Mouse (Mus musculus) kidney, postnatal 0 days (tissue): ENCODE measurements around the gene Dpp9. TPM values are rescaled to one million over a fixed set of nuclear protein-coding genes. Genes with fewer than 3 reads are reported as not detected.
A peak's percentile ranks its signal among the peaks of the same experiment; 100 is the strongest.

Source experiments
- ATAC-seq: fragments of 200-750 bp; cut with Nextera tagmentation; replicated peaks from 2 replicates; pipeline ENCODE4 v1.8.0; 2017; ENCODE audit warnings: low read depth, moderate number of reproducible peaks, moderate TSS enrichment, moderate library complexity; ENCODE audit not compliant: low FRiP score
- DNase-seq: peaks from one replicate; pipeline ENCODE4 v3.0.0-alpha.2; 2016; ENCODE audit warnings: low spot score
- H3K27ac ChIP-seq: fragments of 300-500 bp; sonication (generic); 2 replicates; pipeline ENCODE4 v1.5.1; 2014; ENCODE audit warnings: mild to moderate bottlenecking
- H3K27me3 ChIP-seq: fragments of 300-500 bp; sonication (generic); 2 replicates; pipeline ENCODE4 v1.6.1; 2014; ENCODE audit warnings: low read length, mixed read lengths; ENCODE audit not compliant: insufficient read depth
- H3K36me3 ChIP-seq: fragments of 300-500 bp; sonication (generic); 2 replicates; pipeline ENCODE4 v1.6.1; 2014; ENCODE audit warnings: low read length, mixed read lengths; ENCODE audit not compliant: insufficient read depth
- H3K4me1 ChIP-seq: fragments of 300-500 bp; sonication (generic); replicated peaks from 2 replicates; pipeline ENCODE4 v1.6.1; 2014; ENCODE audit warnings: antibody characterized with exemption, low read length, mixed read lengths; ENCODE audit not compliant: insufficient read depth
- H3K4me2 ChIP-seq: fragments of 300-500 bp; sonication (generic); 2 replicates; pipeline ENCODE4 v1.6.1; 2014; ENCODE audit warnings: mild to moderate bottlenecking, low read length, moderate library complexity, mixed read lengths
- H3K4me3 ChIP-seq: fragments of 300-500 bp; sonication (generic); replicated peaks from 2 replicates; pipeline ENCODE4 v1.5.1; 2014; ENCODE audit warnings: low read depth, low read length
- H3K9ac ChIP-seq: fragments of 300-500 bp; sonication (generic); 2 replicates; pipeline ENCODE4 v1.6.1; 2014; ENCODE audit warnings: low read depth, low read length
- H3K9me3 ChIP-seq: fragments of 300-500 bp; sonication (generic); replicated peaks from 2 replicates; pipeline ENCODE4 v1.6.1; 2016; ENCODE audit warnings: low read length, inconsistent platforms, mixed read lengths
- CTCF ChIP-seq: IDR thresholded peaks from 2 replicates; pipeline ENCODE4 v1.5.1; 2016; ENCODE audit warnings: antibody characterized with exemption, low read depth, mild to moderate bottlenecking, moderate library complexity
- WGBS: fragments of 180-500 bp; shearing (Covaris S2); extraction: QIAGEN DNeasy Blood & Tissue Kit; methylation state at CpG from one replicate; pipeline ENCODE4 v1.1.7; 2014; 5-methylcytosine and 5-hydroxymethylcytosine counted together
- polyA plus RNA-seq: library from polyadenylated mRNA; unstranded; fragments of >200 nt; fragmentation: Nextera tagmentation; extraction: Ambion mirVana; gene quantifications from 2 replicates; pipeline ENCODE4 v1.2.1, GENCODE M21; 2015

Dpp9 gene
- polyA plus RNA-seq, 1 experiment from 2014 or later = 22.1 TPM

DNA sequence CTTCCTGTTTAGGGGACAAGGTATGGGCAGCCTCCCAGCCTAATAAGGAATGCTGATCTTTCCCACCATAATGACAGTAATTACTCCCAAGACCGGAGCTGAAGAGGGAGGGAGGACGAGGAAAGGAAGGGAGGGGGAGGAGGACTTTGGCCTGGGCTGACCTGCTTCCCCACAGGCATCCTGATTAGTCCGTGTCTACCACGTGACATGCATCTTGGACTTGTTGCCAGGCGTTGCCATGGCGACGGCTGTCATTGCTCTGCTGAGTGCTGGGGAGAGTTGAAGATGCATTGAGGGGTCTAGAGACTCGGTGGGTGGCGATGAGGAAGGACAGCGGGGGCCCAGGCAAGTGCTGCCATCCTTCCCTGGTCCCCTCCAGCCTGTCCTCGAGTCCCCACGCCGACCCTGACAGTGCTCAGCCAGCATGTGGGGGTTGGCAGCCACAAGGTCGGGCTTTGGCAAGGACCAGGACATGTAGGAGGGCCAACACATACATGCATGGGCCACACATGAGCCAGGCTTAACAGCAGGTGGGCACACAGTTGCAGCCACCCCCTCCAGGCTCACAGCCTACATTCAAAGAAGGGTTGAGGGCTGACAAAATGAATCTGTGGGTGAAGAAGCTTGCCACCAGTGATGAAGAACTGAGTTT, 15.2 kb upstream of the Dpp9 start:
- H3K4me2 ChIP-seq = no peak overlapping the region
- H3K27me3 ChIP-seq = no peaks in the 10 kb centered on the region
- no peaks in the 10 kb centered on the region for H3K4me1 ChIP-seq
- TF ChIP-seq CTCF = no peak
- no peak overlapping the region for H3K27ac ChIP-seq
- no peaks in the 10 kb centered on the region for H3K36me3 ChIP-seq
- no peak overlapping the region for H3K9ac ChIP-seq
- peak; percentile 92 for ATAC-seq
- H3K4me3 ChIP-seq = no peak overlapping the region
- WGBS = 2% methylated on average over 14 of the region's 14 CpGs
- peak; percentile 67 for DNase-seq
- no peaks in the 10 kb centered on the region for H3K9me3 ChIP-seq

DNA sequence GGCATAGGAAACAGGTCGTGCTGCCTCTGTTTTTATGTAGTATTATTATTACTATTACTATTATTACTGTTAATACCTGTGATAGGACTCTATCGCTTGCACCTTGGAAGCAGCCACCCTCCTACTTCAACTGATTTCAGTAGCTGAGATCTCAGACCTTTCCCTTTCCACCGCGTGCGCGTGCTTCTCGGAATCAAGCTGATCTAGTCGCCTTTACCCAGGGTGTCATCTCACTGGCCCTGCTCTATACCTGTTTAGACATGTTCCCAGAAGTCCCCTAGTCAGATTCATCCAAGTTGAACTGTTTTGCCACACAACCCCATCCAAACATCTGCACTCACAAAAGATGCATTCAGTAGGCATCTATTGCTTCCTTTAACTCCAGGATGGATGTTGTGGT, 14.7 kb upstream of the Dpp9 start:
- DNase-seq (no peak), ATAC-seq (no peak)
- Histone ChIP-seq H3K9ac (no peak overlapping the region), H3K27me3 (no peaks in the 10 kb centered on the region), H3K4me3 (no peak overlapping the region), H3K27ac (no peak overlapping the region), H3K9me3 (no peaks in the 10 kb centered on the region), H3K36me3 (no peaks in the 10 kb centered on the region), H3K4me2 (no peak overlapping the region), H3K4me1 (no peaks in the 10 kb centered on the region)
- no peak for TF ChIP-seq CTCF
- WGBS = 55% methylated on average over 8 of the region's 8 CpGs

DNA sequence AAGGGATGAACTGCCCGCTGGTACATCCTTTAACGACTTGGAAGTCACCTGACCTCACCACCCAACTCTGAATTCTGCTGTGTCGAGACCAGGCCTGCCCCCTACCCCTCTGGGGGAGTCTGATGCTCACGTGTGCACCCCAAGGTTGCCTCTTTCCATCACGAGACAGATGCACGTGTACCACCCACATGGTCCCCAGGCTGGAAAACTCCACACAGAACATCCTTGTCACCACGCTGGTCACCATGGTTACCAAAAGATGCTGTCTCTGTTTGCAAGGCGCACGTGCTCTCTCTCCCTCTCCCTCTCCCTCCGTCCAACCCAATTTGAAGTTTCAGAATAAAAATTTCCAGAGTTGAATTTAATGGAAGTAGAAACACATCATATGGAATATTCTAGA, 11.2 kb upstream of the Dpp9 start:
- H3K9me3 ChIP-seq = no peaks in the 10 kb centered on the region
- no peak overlapping the region for H3K9ac ChIP-seq
- TF ChIP-seq CTCF = no peak
- H3K27ac ChIP-seq = no peak overlapping the region
- no peaks in the 10 kb centered on the region for H3K36me3 ChIP-seq
- no peak overlapping the region for H3K4me2 ChIP-seq
- no peak for DNase-seq
- 60% methylated on average over 10 of the region's 10 CpGs for WGBS
- no peaks in the 10 kb centered on the region for H3K27me3 ChIP-seq
- H3K4me3 ChIP-seq = no peak overlapping the region
- no peak for ATAC-seq
- H3K4me1 ChIP-seq = no peaks in the 10 kb centered on the region

GRCm38 (mm10) chr17:56226566-56226965, 7.9 kb upstream of the Dpp9 start:
- TF ChIP-seq CTCF = no peak
- no peaks in the 10 kb centered on the region for H3K27me3 ChIP-seq
- H3K4me3 ChIP-seq = no peak overlapping the region
- 82% methylated on average over 3 of the region's 3 CpGs for WGBS
- H3K9me3 ChIP-seq = no peaks in the 10 kb centered on the region
- H3K36me3 ChIP-seq = no peaks in the 10 kb centered on the region
- H3K9ac ChIP-seq = no peak overlapping the region
- ATAC-seq = no peak
- DNase-seq = no peak
- H3K4me1 ChIP-seq = no peaks in the 10 kb centered on the region
- no peak overlapping the region for H3K27ac ChIP-seq
- no peak overlapping the region for H3K4me2 ChIP-seq

GRCm38 (mm10) chr17:56224916-56225315, 6.2 kb upstream of the Dpp9 start:
- DNase-seq = no peak
- WGBS = 25% methylated on average over 1 of the region's 1 CpGs
- H3K27me3 ChIP-seq = no peaks in the 10 kb centered on the region
- H3K4me1 ChIP-seq = no peaks in the 10 kb centered on the region
- no peak overlapping the region for H3K4me3 ChIP-seq
- no peak for TF ChIP-seq CTCF
- H3K27ac ChIP-seq = no peak overlapping the region
- H3K4me2 ChIP-seq = no peak overlapping the region
- ATAC-seq = no peak
- no peak overlapping the region for H3K9ac ChIP-seq
- H3K36me3 ChIP-seq = no peaks in the 10 kb centered on the region
- H3K9me3 ChIP-seq = no peaks in the 10 kb centered on the region

GRCm38 (mm10) chr17:56219805-56220204, 1.1 kb upstream of the Dpp9 start:
- no peak overlapping the region for H3K4me3 ChIP-seq

GRCm38 (mm10) chr17:56219251-56219650, 546 bp upstream of the Dpp9 start:
- peak overlapping the region; percentile 78 for H3K9ac ChIP-seq
- DNase-seq = no peak

More at GRCm38 (mm10) chr17:56219805-56220204, 1.1 kb upstream of the Dpp9 start:
- WGBS = 29% methylated on average over 3 of the region's 3 CpGs
- Histone ChIP-seq H3K27ac (peak overlapping the region; percentile 81), H3K4me2 (no peak overlapping the region), H3K4me1 (peaks cover 5% of the 10 kb centered on the region; the same call in 1 of the 2 replicates), H3K9me3 (no peaks in the 10 kb centered on the region), H3K36me3 (no peaks in the 10 kb centered on the region), H3K9ac (no peak overlapping the region), H3K27me3 (no peaks in the 10 kb centered on the region)
- no peak for TF ChIP-seq CTCF
- ATAC-seq (no peak), DNase-seq (peak; percentile 50)

More at GRCm38 (mm10) chr17:56219251-56219650, 546 bp upstream of the Dpp9 start:
- no peak for TF ChIP-seq CTCF
- ATAC-seq = no peak
- peak overlapping the region; percentile 81 for H3K27ac ChIP-seq
- peaks cover 5% of the 10 kb centered on the region; the same call in 1 of the 2 replicates for H3K4me1 ChIP-seq
- peak overlapping the region; percentile 81 for H3K4me2 ChIP-seq
- no peaks in the 10 kb centered on the region for H3K36me3 ChIP-seq
- peak overlapping the region; percentile 75 for H3K4me3 ChIP-seq
- H3K9me3 ChIP-seq = no peaks in the 10 kb centered on the region
- WGBS = 44% methylated on average over 12 of the region's 12 CpGs
- H3K27me3 ChIP-seq = no peaks in the 10 kb centered on the region
